Mouse (Mus musculus) heart, adult 11 months (tissue): ENCODE results near the gene Casp7.
"Not testable (repeated sequence)": the region's sequence is repeated elsewhere in the genome, so short reads cannot be mapped to it uniquely, and the experiment has no call there.

Experiments used
- DNase-seq: peaks from one replicate; pipeline ENCODE4 v3.0.0; 2022

Casp7 gene

GRCm38 (mm10) chr19:56385546-56385945 is 11.4 kb upstream of the Casp7 start:
- no peak for DNase-seq

GRCm38 (mm10) chr19:56386095-56386494 is 10.8 kb upstream of the Casp7 start:
- peak; percentile 60 for DNase-seq

- peak; percentile 83 for DNase-seq
Measured at GRCm38 (mm10) chr19:56387726-56388302, 9.1 kb upstream of the Casp7 start.

- DNase-seq, result peak; percentile 95
Measured at GRCm38 (mm10) chr19:56389176-56389575, 7.8 kb upstream of the Casp7 start.

- peak; percentile 95 for DNase-seq
Measured at GRCm38 (mm10) chr19:56389879-56390278, 7.0 kb upstream of the Casp7 start, which contains the start of gene Nrap. Nrap (minus strand) TSS chr19:56390037.

- DNase-seq, result peak; percentile 94
Measured at GRCm38 (mm10) chr19:56391307-56392046, 5.5 kb upstream of the Casp7 start.

- peak; percentile 75 for DNase-seq
Measured at GRCm38 (mm10) chr19:56393311-56393866, 3.5 kb upstream of the Casp7 start.

GRCm38 (mm10) chr19:56395183-56395935 is 1.6 kb upstream of the Casp7 start:
- DNase-seq, result peak; percentile 74

- DNase-seq, result peak; percentile 83
Measured at GRCm38 (mm10) chr19:56396227-56396626, 702 bp upstream of the Casp7 start.

GRCm38 (mm10) chr19:56397663-56398527 is 966 bp downstream of the Casp7 start:
- peak; percentile 89 for DNase-seq

- no peak for DNase-seq
Measured at GRCm38 (mm10) chr19:56398528-56398795, 1.5 kb downstream of the Casp7 start.

- DNase-seq, result peak; percentile 98
Measured at GRCm38 (mm10) chr19:56400200-56400599, 3.3 kb downstream of the Casp7 start.

GRCm38 (mm10) chr19:56401864-56402263 is 4.9 kb downstream of the Casp7 start:
- no peak for DNase-seq

- DNase-seq, result peak; percentile 68
Measured at GRCm38 (mm10) chr19:56405824-56406223, 8.9 kb downstream of the Casp7 start.

- DNase-seq, result peak; percentile 96
Measured at GRCm38 (mm10) chr19:56406581-56406980, 9.7 kb downstream of the Casp7 start.

GRCm38 (mm10) chr19:56409884-56410283 is 13.0 kb downstream of the Casp7 start:
- not testable (repeated sequence) for DNase-seq

- DNase-seq, result no peak
Measured at GRCm38 (mm10) chr19:56418404-56418803, 21.5 kb downstream of the Casp7 start.

GRCm38 (mm10) chr19:56419452-56419851 is 22.5 kb downstream of the Casp7 start:
- DNase-seq, result peak; percentile 74

- no peak for DNase-seq
Measured at GRCm38 (mm10) chr19:56420345-56420744, 23.4 kb downstream of the Casp7 start.

- DNase-seq, result peak; percentile 96
Measured at GRCm38 (mm10) chr19:56422476-56423338, 25.8 kb downstream of the Casp7 start.

- no peak for DNase-seq
Measured at GRCm38 (mm10) chr19:56423370-56423769, 26.4 kb downstream of the Casp7 start.
